Mouse (Mus musculus): ENCODE data around the gene Larp7.

DNA sequence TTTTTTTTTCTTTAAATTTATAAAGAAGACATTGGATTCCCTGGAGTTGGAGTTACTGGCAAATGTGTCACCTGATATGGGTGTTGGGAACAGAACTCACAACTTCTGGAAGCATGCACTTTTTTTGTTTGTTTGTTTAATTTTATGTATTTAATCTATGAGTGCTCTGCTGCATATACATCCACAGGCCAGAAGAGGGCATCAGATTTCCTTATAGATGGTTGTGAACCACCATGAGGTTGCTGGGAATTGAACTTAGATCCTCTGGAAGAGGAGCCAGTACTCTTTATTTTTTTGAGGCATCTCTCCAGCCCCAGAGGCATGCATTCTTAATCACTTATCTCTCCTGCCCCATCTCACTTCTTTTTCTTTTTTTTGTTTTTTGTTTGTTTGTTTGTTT is 5.1 kb upstream of the Larp7 start:
- no peak for TF ChIP-seq POLR2A (IDR thresholded peaks at IDR 0.05; ENCODE audit: low read depth, low read length)
- TF ChIP-seq CTCF (conservative IDR thresholded peaks at IDR 0.05; ENCODE audit: insufficient read depth, insufficient read length, low read depth, low read length) = no peak
